Mouse (Mus musculus) cerebellum, postnatal 25 days (tissue): ENCODE data around the gene Plcb2.
A peak's percentile ranks its signal among the peaks of the same experiment; 100 is the strongest.

Experiments used
- DNase-seq, 2 experiments: peaks; one replicate each; pipeline ENCODE4 v3.0.0; 2021; ENCODE audit warnings: mixed read lengths in 2 of 2

Gene Plcb2

GRCm38 (mm10) chr2:118711038-118711494 is 17.2 kb downstream of the Plcb2 start:
- DNase-seq = peak; percentile 40 to 62

GRCm38 (mm10) chr2:118709655-118710221 is 18.5 kb downstream of the Plcb2 start:
- DNase-seq = no peak

- no peak for DNase-seq
Observed at GRCm38 (mm10) chr2:118708472-118708871, 19.8 kb downstream of the Plcb2 start.

GRCm38 (mm10) chr2:118706436-118706835 is 21.8 kb downstream of the Plcb2 start:
- DNase-seq = no peak

GRCm38 (mm10) chr2:118703913-118704730 is 24.1 kb downstream of the Plcb2 start, which contains the start of gene Ankrd63:
Gene Ankrd63, minus strand, starts transcription at chr2:118703963.
- DNase-seq = no peak

- DNase-seq = peak; percentile 29 to 56
Observed at GRCm38 (mm10) chr2:118702883-118703761, 25.1 kb downstream of the Plcb2 start.

- no peak for DNase-seq
Observed at GRCm38 (mm10) chr2:118701971-118702882, 26.0 kb downstream of the Plcb2 start.

- DNase-seq = no peak
Observed at GRCm38 (mm10) chr2:118701161-118701560, 27.1 kb downstream of the Plcb2 start.

- peak; percentile 77 to 88 for DNase-seq
Observed at GRCm38 (mm10) chr2:118700179-118701062, 27.8 kb downstream of the Plcb2 start.

GRCm38 (mm10) chr2:118697955-118698354 is 30.3 kb downstream of the Plcb2 start:
- DNase-seq = no peak

GRCm38 (mm10) chr2:118697311-118697877 is 30.8 kb downstream of the Plcb2 start:
- DNase-seq = no peak

GRCm38 (mm10) chr2:118696451-118697308 is 31.6 kb downstream of the Plcb2 start:
- peak; percentile 47 to 57 for DNase-seq

- DNase-seq = peak; percentile 61 to 71
Observed at GRCm38 (mm10) chr2:118695677-118696232, 32.5 kb downstream of the Plcb2 start.

GRCm38 (mm10) chr2:118693370-118693966 is 34.8 kb downstream of the Plcb2 start:
- DNase-seq = peak; percentile 42 to 67

GRCm38 (mm10) chr2:118689875-118690274 is 38.4 kb downstream of the Plcb2 start:
- DNase-seq = no peak

- no peak for DNase-seq
Observed at GRCm38 (mm10) chr2:118687791-118688190, 40.4 kb downstream of the Plcb2 start.

GRCm38 (mm10) chr2:118686693-118687092 is 41.5 kb downstream of the Plcb2 start:
- no peak for DNase-seq

- no peak for DNase-seq
Observed at GRCm38 (mm10) chr2:118685088-118685487, 43.1 kb downstream of the Plcb2 start.
